Mouse (Mus musculus) E14TG2a.4 (cell line): ENCODE results near the gene Scgb1b11.
"Not testable (repeated sequence)": the region's sequence is repeated elsewhere in the genome, so short reads cannot be mapped to it uniquely, and the experiment has no call there.

Experiments used
- CTCF ChIP-seq: conservative IDR thresholded peaks from 2 replicates; pipeline ENCODE4 v1.5.1; 2014; ENCODE audit warnings: low read length
- NANOG ChIP-seq: IDR thresholded peaks from 2 replicates; pipeline ENCODE4 v1.6.1; 2014; ENCODE audit warnings: borderline replicate concordance, low read length, mixed read lengths

DNA sequence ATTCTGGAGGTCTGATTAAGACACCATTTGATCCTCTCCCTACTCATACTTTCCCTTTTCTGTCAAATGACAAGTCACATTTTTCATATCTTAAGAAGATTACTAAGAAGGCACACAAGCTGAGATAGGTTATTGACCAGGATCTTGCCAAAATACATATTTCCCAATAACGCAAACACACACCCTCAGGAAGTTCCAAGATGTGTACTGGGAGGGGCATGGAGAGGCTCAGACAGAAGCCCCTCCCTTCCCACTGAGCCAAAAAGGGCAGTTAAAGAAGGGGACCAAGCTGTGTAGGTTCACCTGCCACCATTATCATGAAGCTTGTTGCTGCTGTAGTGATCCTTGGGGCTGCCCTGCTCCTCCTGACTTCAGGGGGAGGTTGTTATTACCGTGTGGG, at the start of gene Scgb1b11:
- TF ChIP-seq CTCF, NANOG: not testable (repeated sequence)
